Mouse (Mus musculus) E14TG2a.4 (cell line): ENCODE results near the gene Anxa2.

ENCODE experiments used
- CTCF ChIP-seq: conservative IDR thresholded peaks from 2 replicates; pipeline ENCODE4 v1.5.1; 2014; ENCODE audit warnings: low read length
- NANOG ChIP-seq: IDR thresholded peaks from 2 replicates; pipeline ENCODE4 v1.6.1; 2014; ENCODE audit warnings: borderline replicate concordance, low read length, mixed read lengths
- POU5F1 ChIP-seq: IDR thresholded peaks from 2 replicates; pipeline ENCODE4 v1.6.1; 2014; ENCODE audit warnings: low read length, borderline replicate concordance

GRCm38 (mm10) chr9:69430531-69430930 lies 22.9 kb upstream of the Anxa2 start:
- no peak for TF ChIP-seq CTCF
- no peak for TF ChIP-seq POU5F1
- no peak for TF ChIP-seq NANOG
